Mouse (Mus musculus): ENCODE measurements around the gene Dhh.

The Dhh gene

DNA sequence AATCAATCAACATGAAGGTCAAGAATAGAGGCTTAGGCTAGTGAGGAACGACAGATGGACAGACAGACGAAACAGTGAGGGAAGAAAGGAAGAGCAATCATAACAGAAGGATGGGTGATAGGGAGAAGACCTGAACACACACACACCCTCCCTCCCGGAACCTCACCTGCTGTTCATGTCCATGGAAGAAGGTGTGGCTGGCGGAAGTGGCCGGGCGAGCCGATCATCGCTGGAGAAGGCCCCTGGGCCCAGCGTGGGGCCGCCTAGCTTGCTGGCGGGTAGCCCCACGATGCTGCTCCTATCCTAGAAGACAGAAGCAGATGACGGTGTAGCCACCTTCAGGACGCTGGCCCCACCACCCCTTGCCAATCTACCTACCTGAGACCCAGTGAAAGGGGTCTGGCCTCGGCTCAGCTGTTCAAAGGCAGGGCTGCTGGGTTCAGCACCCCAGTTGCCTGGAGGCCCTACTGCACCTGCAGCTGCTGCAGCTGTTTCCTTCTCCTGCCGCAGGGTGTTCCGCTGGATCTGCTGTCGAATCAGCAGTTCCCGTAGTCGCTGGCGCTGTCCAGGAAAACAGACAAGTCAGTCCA lies 47.0 kb downstream of the Dhh start:
- no peak for DNase-seq (ENCODE audit: low spot score)

DNA sequence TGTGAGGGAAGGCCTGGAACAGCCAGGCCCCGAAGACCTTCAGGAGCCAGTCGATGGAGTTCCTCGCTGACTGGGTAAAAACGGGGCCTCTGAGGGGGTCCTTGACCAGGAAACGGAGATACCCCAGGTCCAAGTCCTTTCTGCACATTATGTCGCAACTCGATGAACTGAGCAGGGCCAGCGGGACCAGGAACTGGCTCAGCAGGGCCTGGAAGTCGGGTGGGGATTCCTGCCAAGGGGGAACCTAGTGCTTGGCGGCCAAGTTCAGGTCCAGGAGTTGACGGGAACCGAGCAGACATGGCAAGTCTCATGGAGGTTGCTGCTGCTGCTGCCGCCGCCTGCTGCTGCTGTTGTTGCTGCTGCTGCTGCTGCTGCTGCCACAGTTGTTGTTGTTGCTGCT lies 47.7 kb downstream of the Dhh start:
- DNase-seq (ENCODE audit: low spot score) = no peak

DNA sequence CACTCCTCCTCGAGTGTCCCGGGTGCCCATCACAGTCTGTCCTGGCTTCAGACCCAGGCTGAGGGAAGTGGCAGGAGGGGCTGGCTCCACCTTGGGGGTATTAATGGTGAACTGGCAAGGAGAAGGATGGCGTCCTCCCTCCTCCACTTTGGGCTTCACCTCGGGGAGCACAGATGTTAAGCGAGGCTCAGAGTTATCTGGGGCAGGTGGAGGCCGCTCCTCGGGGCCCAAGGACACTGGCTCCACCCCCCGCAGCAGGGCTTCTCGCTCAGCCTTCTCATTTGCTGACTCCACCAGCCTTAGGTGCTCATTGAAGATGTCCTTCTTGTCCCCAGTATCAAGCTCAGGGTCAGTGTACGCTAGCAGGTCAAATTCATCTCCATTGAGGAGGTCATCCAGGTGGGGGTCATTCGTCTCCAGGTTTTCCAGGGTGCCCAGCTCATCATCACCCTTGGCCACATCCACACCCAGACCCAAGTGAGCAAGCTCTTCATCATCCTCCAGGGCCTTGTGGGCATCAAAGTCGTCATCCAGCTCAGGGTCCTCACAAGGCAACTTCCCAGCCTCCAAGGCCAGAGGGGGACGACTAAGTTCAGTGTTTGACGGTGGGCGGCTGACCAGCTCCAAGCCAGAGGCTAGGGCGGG lies 48.3 kb downstream of the Dhh start:
- DNase-seq (ENCODE audit: low spot score) = no peak

DNA sequence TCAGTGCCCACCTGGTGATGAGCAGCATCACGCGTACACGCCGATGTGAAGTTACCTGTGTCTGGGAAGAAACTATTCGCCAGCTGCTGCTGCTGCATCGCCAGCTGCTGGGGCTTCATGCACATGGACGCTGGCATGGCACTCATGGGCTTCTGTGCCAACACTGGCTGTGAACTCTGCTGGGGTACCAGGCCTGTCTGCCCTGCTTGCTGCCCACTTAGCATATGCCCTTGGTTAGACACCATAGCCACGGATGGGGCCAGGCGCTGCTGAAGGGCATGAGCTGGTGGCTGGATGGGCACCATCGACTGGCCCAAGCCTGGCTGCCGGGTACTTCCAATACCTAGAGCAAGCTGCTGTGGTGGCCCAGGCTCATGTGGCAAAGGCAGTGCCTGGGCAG lies 49.2 kb downstream of the Dhh start:
- no peak for DNase-seq (ENCODE audit: low spot score)

DNA sequence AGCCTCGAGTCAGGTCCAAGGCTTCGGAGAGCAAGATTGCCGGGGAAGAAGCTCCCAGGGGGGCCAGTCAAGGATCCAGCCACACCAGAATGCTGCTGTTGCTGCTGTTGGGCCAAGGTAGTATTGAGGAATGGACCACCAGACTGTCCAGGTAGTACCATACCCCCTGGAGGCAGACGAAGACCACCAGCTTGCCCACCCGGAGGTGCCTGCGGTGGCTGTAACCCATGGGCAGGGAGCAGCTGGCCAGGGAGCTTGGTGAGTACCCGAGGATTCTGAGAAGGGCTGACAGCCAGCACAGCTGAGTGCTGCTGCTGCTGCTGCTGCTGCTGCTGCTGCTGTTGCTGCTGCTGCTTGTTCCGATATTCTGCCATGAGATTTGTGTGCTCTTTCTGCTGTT lies 52.2 kb downstream of the Dhh start:
- no peak for DNase-seq (ENCODE audit: low spot score)

DNA sequence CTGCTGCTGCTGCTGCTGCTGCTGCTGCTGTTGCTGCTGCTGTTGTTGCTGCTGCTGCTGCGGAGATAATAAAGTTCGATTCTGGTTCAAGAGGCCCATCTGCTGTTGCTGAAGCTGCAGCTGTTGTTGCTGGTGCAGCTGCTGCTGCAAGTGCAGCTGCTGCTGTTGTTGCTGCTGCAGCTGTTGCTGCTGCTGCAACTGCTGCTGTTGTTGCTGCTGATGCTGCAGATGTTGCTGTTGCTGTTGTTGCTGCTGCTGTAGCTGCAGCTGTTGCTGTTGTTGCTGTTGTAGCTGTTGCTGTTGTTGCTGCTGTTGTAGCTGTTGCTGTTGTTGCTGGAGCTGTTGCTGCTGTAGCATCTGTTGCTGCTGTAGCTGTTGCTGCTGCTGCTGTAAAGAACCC lies 53.2 kb downstream of the Dhh start:
- DNase-seq (ENCODE audit: low spot score) = no peak

DNA sequence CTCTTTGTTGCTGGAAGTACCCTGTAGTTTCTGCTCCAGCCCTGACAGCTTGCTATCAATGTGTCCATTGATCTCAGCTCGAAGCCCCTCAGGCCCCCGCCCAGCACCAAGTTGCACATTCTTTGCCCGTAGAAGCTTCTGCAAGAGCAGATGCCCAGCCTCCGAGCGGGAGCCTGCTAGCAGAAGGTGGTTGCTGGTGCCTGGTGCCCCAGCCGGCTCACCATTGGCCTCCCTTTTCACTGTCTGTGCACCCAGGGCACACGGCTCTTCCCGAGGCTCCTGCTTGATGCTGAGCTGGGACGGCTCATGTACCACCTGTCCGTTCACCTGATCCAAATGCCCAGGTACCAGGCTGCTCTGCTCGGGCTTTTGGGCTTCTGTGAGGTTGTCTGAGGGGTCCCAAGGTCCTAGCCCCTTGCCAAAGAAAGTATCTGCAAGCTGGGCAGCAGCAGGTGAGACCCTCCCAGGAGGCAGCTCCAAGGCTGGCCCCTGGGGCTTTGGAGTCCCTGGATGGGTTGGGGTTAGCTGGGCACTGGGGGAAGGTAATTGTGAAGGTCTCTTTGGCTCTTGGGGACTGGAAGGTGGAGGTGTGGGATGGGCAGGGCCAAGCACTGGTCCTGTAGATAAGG lies 54.6 kb downstream of the Dhh start:
- no peak for DNase-seq (ENCODE audit: low spot score)

Measured in c-Kit-positive CD71-positive TER-119-positive erythroid progenitor cells, embryonic 14.5 days (primary cell).